Mouse (Mus musculus) stomach, postnatal 0 days (tissue): ENCODE results near the gene Naa40.

ENCODE experiments used
- CTCF ChIP-seq: IDR thresholded peaks from 2 replicates; pipeline ENCODE4 v1.5.1; 2016; ENCODE audit warnings: antibody characterized with exemption, low read depth, mild to moderate bottlenecking, moderate library complexity
- EP300 ChIP-seq: optimal IDR thresholded peaks from 2 replicates; pipeline ENCODE3; 2016; ENCODE audit warnings: antibody characterized with exemption

DNA sequence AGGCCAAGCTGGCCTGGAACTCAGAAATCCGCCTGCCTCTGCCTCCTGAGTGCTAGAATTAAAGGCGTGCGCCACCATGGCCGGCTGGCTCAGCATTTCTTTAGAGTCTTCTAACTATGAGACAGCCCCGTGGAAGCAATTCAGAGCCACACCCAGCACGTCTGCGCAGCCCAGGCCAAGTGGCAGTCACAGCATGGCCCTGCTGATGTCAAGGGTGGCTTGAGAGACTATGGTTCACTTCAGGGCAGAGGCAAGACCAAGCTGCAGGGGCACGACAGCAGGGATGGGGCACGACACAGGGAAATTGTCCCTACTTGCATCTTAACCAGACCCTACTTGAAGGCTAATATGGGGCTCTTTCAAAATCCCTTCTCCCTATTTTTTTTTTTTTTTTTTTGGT lies 5.5 kb downstream of the Naa40 start:
- TF ChIP-seq CTCF: no peak
- TF ChIP-seq EP300: no peak
